Mouse (Mus musculus) bone marrow macrophage, adult 2 months (primary cell): ENCODE measurements around the gene Ccdc181.

Source experiments
- CTCF ChIP-seq: IDR thresholded peaks from 2 replicates; pipeline ENCODE4 v1.5.1; 2012; ENCODE audit warnings: low read depth, mild to moderate bottlenecking, low read length, moderate library complexity
- POLR2A ChIP-seq: IDR thresholded peaks from 2 replicates; pipeline ENCODE4 v1.6.1; 2012; ENCODE audit warnings: mild to moderate bottlenecking, low read depth, low read length, borderline replicate concordance

DNA sequence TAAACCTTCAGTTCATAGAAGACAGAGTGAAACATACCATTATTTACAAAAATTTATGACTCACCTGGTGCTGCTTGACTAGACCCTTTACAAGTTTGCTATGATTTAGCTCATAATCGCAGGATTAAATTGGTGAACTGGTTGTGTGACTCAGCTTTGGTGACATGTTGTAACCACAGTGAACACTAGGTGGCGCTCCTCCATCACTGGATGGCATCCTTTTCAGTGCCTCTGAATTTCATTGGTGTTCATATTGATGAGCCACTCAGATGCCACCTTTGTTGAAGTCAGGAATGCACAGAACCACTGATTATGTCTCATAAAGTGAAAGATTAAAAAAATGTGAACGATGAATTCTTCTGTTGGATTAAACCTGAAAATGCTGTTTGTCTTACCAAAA lies 41.3 kb downstream of the Ccdc181 start:
- TF ChIP-seq CTCF (no peak), POLR2A (no peak)
